Mouse (Mus musculus) ES-E14 (cell line): ENCODE measurements around the gene Rad51b.

Experiments used
- CHD2 ChIP-seq: IDR thresholded peaks from 2 replicates; pipeline ENCODE4 v1.6.1; 2014; ENCODE audit warnings: mild to moderate bottlenecking, low read depth, low read length, inconsistent platforms
- ZNF384 ChIP-seq: IDR thresholded peaks from 2 replicates; pipeline ENCODE4 v1.6.1; 2012; ENCODE audit warnings: low read depth, low read length, inconsistent platforms

GRCm38 (mm10) chr12:79292874-79293273, 4.2 kb upstream of the Rad51b start:
- no peak for TF ChIP-seq CHD2
- no peak for TF ChIP-seq ZNF384
